Mouse (Mus musculus) embryonic stem cell, embryonic (primary cell): ENCODE results near the gene Myadml2.

Source experiments
- CTCF ChIA-PET, 4 experiments: fragments of 300-600 bp in 2 of 4; fragments of 350-600 bp in 2 of 4; sonication (Branson Sonifier 250); formaldehyde crosslinking; loops; one replicate each; lab custom pipeline; 2022; ENCODE audit warnings: inconsistent platforms in 2 of 4; lab: Charles Lee
- POLR2A ChIA-PET, 4 experiments: fragments of 300-600 bp in 2 of 4; fragments of 350-600 bp in 2 of 4; sonication (Branson Sonifier 250); formaldehyde crosslinking; loops; one replicate each; lab custom pipeline; 2022; ENCODE audit warnings: antibody characterized with exemption in 4 of 4, inconsistent platforms in 1 of 4; lab: Charles Lee

The Myadml2 gene

GRCm38 (mm10) chr11:120629911-120630310, 18.0 kb downstream of the Myadml2 start:
- CTCF ChIA-PET = interaction anchor here (0.5 to 2.0 kb wide), 13 partner anchors 13 to 424 kb away, joined by 3 to 8 read pairs (median 3); partner anchors contain the start of gene Pycr1 (in 2 of the 4)
- POLR2A ChIA-PET = interaction anchor here in 3 of 4 experiments (0.6 to 28.4 kb wide), 70 partner anchors 6 to 516 kb away, joined by 3 to 947 read pairs (median 5); partner anchors contain the start of genes Mrpl12 (in 3 of the 3), Myadml2 (in 3 of the 3), Notum (in 3 of the 3) and Pcyt2 (in 3 of the 3)

- CTCF ChIA-PET = interaction anchor here in 3 of 4 experiments (0.5 to 2.0 kb wide), 9 partner anchors 14 to 171 kb away, joined by 3 to 8 read pairs (median 3); partner anchors contain the start of gene Pycr1 (in 1 of the 3)
- POLR2A ChIA-PET = interaction anchor here in 3 of 4 experiments (0.6 to 28.4 kb wide), 63 partner anchors 7 to 608 kb away, joined by 3 to 947 read pairs (median 6); partner anchors contain the start of genes Mrpl12 (in 3 of the 3), Myadml2 (in 3 of the 3), Notum (in 3 of the 3) and Pcyt2 (in 3 of the 3)
These were observed 18.6 kb downstream of the Myadml2 start for GRCm38 (mm10) chr11:120629341-120629730.

- ChIA-PET POLR2A (interaction anchor here in 3 of 4 experiments (0.6 to 28.4 kb wide), 53 partner anchors 7 to 608 kb away, joined by 3 to 947 read pairs (median 7); partner anchors contain the start of genes Myadml2 (in 3 of the 3), Pycr1 (in 3 of the 3), Arhgdia (in 2 of the 3) and Mrpl12 (in 2 of the 3)), CTCF (interaction anchor here in 3 of 4 experiments (0.7 to 2.0 kb wide), 4 partner anchors 15 to 171 kb away, joined by 3 to 8 read pairs (median 3); partner anchors contain the start of gene Pycr1 (in 1 of the 3))
These were observed 19.2 kb downstream of the Myadml2 start for GRCm38 (mm10) chr11:120628601-120629340.

GRCm38 (mm10) chr11:120627468-120628300, 20.3 kb downstream of the Myadml2 start:
- CTCF ChIA-PET = interaction anchor here in 2 of 4 experiments (0.6 to 0.7 kb wide), 2 partner anchors 38 to 153 kb away, joined by 3 read pairs; no protein-coding TSS in a partner anchor

GRCm38 (mm10) chr11:120626785-120627467, 21.0 kb downstream of the Myadml2 start:
- POLR2A ChIA-PET = interaction anchor here in 3 of 4 experiments (0.6 to 28.4 kb wide), 27 partner anchors 5 to 159 kb away, joined by 3 to 947 read pairs (median 5); partner anchors contain the start of genes Pycr1 (in 3 of the 3), Myadml2 (in 2 of the 3), Npb (in 2 of the 3) and P4hb (in 2 of the 3)
- CTCF ChIA-PET = interaction anchor here in 1 of 4 experiments (1.4 kb wide), 1 partner anchor 93 kb away, joined by 4 read pairs; no protein-coding TSS in a partner anchor

More at GRCm38 (mm10) chr11:120627468-120628300, 20.3 kb downstream of the Myadml2 start:
- POLR2A ChIA-PET = interaction anchor here in 3 of 4 experiments (0.6 to 28.4 kb wide), 25 partner anchors 6 to 160 kb away, joined by 3 to 947 read pairs (median 5); partner anchors contain the start of genes Pycr1 (in 3 of the 3), Myadml2 (in 2 of the 3), Npb (in 2 of the 3) and P4hb (in 2 of the 3)

GRCm38 (mm10) chr11:120625152-120625775, 22.7 kb downstream of the Myadml2 start, which contains the start of gene Sirt7:
TSS of gene Sirt7 (minus strand) at chr11:120625240.
- ChIA-PET CTCF (interaction anchor here in 3 of 4 experiments (0.7 to 2.4 kb wide), 14 partner anchors 8 to 174 kb away, joined by 3 to 12 read pairs (median 4); partner anchors contain the start of genes Mafg (in 2 of the 3) and Pycr1 (in 1 of the 3)), POLR2A (interaction anchor here (0.6 to 28.4 kb wide), 41 partner anchors 4 to 324 kb away, joined by 3 to 947 read pairs (median 5); partner anchors contain the start of genes Mafg (in 4 of the 4), P4hb (in 3 of the 4), Pycr1 (in 3 of the 4) and Arl16 (in 2 of the 4))

- POLR2A ChIA-PET = interaction anchor here (0.6 to 28.4 kb wide), 49 partner anchors 3 to 324 kb away, joined by 3 to 947 read pairs (median 5); partner anchors contain the start of genes Mafg (in 4 of the 4), P4hb (in 3 of the 4), Pycr1 (in 3 of the 4) and Arl16 (in 2 of the 4)
- CTCF ChIA-PET = interaction anchor here (0.6 to 2.4 kb wide), 24 partner anchors 9 to 277 kb away, joined by 3 to 12 read pairs (median 4); partner anchors contain the start of genes Mafg (in 2 of the 4), Lrrc45 (in 1 of the 4), Notum (in 1 of the 4) and Npb (in 1 of the 4)
These were observed 23.3 kb downstream of the Myadml2 start for GRCm38 (mm10) chr11:120624680-120625111.

- ChIA-PET CTCF (interaction anchor here (0.6 to 2.4 kb wide), 29 partner anchors 9 to 278 kb away, joined by 3 to 12 read pairs (median 4); partner anchors contain the start of genes Mafg (in 2 of the 4), Lrrc45 (in 1 of the 4), Notum (in 1 of the 4) and Npb (in 1 of the 4)), POLR2A (interaction anchor here (0.5 to 28.4 kb wide), 54 partner anchors 3 to 1049 kb away, joined by 3 to 947 read pairs (median 4); partner anchors contain the start of genes Mafg (in 4 of the 4), P4hb (in 3 of the 4), Pycr1 (in 3 of the 4) and Aspscr1 (in 2 of the 4))
These were observed 23.8 kb downstream of the Myadml2 start for GRCm38 (mm10) chr11:120623961-120624679.

GRCm38 (mm10) chr11:120622805-120623204, 25.2 kb downstream of the Myadml2 start:
- CTCF ChIA-PET = interaction anchor here in 2 of 4 experiments (0.6 to 2.4 kb wide), 4 partner anchors 9 to 177 kb away, joined by 3 to 14 read pairs (median 11); partner anchors contain the start of gene Npb (in 1 of the 2)
- POLR2A ChIA-PET = interaction anchor here (0.6 to 28.4 kb wide), 16 partner anchors 1 to 230 kb away, joined by 3 to 947 read pairs (median 9); partner anchors contain the start of genes Mafg (in 3 of the 4), Npb (in 2 of the 4), Pycr1 (in 2 of the 4) and Cenpx (in 1 of the 4)

- POLR2A ChIA-PET = interaction anchor here in 3 of 4 experiments (0.6 to 28.4 kb wide), 15 partner anchors 10 to 136 kb away, joined by 3 to 947 read pairs (median 7); partner anchors contain the start of genes Mafg (in 2 of the 3), Pycr1 (in 2 of the 3), Cenpx (in 1 of the 3) and Lrrc45 (in 1 of the 3)
- CTCF ChIA-PET = interaction anchor here in 1 of 4 experiments (1.3 kb wide), 1 partner anchor 13 kb away, joined by 5 read pairs; the partner anchor contains the start of gene Mafg
These were observed 27.8 kb downstream of the Myadml2 start for GRCm38 (mm10) chr11:120620195-120620594.

- ChIA-PET CTCF (interaction anchor here in 1 of 4 experiments (1.2 to 1.8 kb wide), 3 partner anchors 36 to 102 kb away, joined by 4 to 6 read pairs (median 4); no protein-coding TSS in a partner anchor), POLR2A (interaction anchor here in 3 of 4 experiments (0.7 to 28.4 kb wide), 27 partner anchors 9 to 267 kb away, joined by 3 to 947 read pairs (median 5); partner anchors contain the start of genes Npb (in 3 of the 3), Cenpx (in 2 of the 3), Lrrc45 (in 2 of the 3) and Mafg (in 2 of the 3))
These were observed 29.1 kb downstream of the Myadml2 start for GRCm38 (mm10) chr11:120618619-120619535.

- ChIA-PET CTCF (interaction anchor here in 1 of 4 experiments (0.9 to 1.8 kb wide), 6 partner anchors 35 to 626 kb away, joined by 3 to 6 read pairs (median 4); no protein-coding TSS in a partner anchor), POLR2A (interaction anchor here in 3 of 4 experiments (0.6 to 28.4 kb wide), 28 partner anchors 9 to 266 kb away, joined by 3 to 947 read pairs (median 4); partner anchors contain the start of genes Npb (in 3 of the 3), Alyref (in 2 of the 3), Mafg (in 2 of the 3) and P4hb (in 2 of the 3))
These were observed 30.3 kb downstream of the Myadml2 start, which contains the start of gene Pcyt2 for GRCm38 (mm10) chr11:120617519-120618112. TSS of gene Pcyt2 (minus strand) at chr11:120617936.
